Mouse (Mus musculus) cortical plate, adult 2 months (tissue): ENCODE data around the gene Ilvbl.

Experiments
- CTCF ChIP-seq: fragments of 200-500 bp; IDR thresholded peaks from 2 replicates; pipeline ENCODE4 v1.5.1; 2011; ENCODE audit warnings: mild to moderate bottlenecking, control low read depth, low read length; ENCODE audit not compliant: insufficient read depth; ENCODE audit errors: extremely low read depth
- POLR2A ChIP-seq: fragments of 200-500 bp; IDR thresholded peaks from 2 replicates; pipeline ENCODE4 v1.6.1; 2011; ENCODE audit warnings: mild to moderate bottlenecking, low read length, control low read depth; ENCODE audit not compliant: insufficient read depth; ENCODE audit errors: extremely low read depth

GRCm38 (mm10) chr10:78569686-78570085 is 4.5 kb upstream of the Ilvbl start:
- TF ChIP-seq CTCF (no peak), POLR2A (no peak)
